Mouse (Mus musculus) thymus, adult 2 months (tissue): ENCODE data around the gene Mbtps1.

Source experiments
- CTCF ChIP-seq: fragments of 200-500 bp; IDR thresholded peaks from 2 replicates; pipeline ENCODE4 v1.5.1; 2012; ENCODE audit warnings: mild to moderate bottlenecking, control low read depth, low read length, moderate library complexity, borderline replicate concordance; ENCODE audit not compliant: control insufficient read depth, poor library complexity, insufficient read depth; ENCODE audit errors: extremely low read depth
- POLR2A ChIP-seq: fragments of 200-500 bp; IDR thresholded peaks from 2 replicates; pipeline ENCODE4 v1.6.1; 2012; ENCODE audit warnings: mild to moderate bottlenecking, low read length, control low read depth, moderate library complexity; ENCODE audit not compliant: control insufficient read depth, poor library complexity, insufficient read depth; ENCODE audit errors: extremely low read depth

DNA sequence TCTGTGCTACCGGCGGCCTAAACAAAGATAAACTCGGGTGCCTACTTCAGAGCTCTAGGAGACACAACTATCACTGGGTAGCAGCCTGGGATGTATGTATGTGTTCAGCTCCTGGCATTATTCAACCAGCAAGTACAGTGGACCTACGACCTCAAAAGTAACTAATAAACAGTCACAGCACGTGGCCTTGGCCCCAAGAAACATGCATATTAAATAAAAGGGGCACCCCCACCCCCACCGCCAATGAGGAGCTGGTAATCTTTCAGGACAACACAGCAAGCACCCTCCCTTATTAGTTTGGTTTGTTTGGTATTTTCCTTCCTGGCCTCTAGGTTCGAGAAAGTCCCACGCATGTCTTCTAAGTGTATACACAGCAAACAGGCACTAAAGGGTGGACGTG is 9.7 kb upstream of the Mbtps1 start:
- TF ChIP-seq CTCF, result no peak
- TF ChIP-seq POLR2A, result no peak
